27 mouse cellular contexts compared by ENCODE assay signal in the genomic region with DNA sequence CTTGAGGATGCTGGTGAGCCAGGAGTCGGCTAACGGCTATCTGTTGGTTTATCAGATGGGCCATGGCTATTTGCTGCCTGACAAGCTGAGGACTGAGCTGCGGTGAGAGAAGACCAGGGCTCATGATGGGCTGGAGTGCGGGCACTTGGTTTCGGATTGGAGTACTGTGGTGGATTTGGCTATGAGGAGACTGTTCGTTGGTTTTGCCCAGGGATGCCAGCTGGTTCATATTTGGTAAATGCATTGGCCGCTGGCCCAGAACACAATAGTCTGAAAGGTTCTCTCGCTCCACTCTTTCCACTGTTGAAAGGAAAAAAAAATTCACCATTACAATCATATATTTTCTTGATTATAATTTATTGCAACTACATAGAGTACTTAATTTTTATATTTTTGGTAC.
DNase-seq lines count a peak whose midpoint lies in the region; ATAC-seq and TF ChIP-seq lines count a peak whose summit lies in the region.
"Had no signal": no experiment of that assay in that cellular context is flagged by ENCODE, and none has a peak within 500 bp of the region (broad histone marks: within the 10 kb centered on the region; RNA-seq: fewer than 3 reads in every experiment).

No protein-coding gene starts in this region.

- H3K27ac ChIP-seq in hindbrain, postnatal 0 days: no peak overlapping the region
- H3K27ac ChIP-seq in hindbrain, embryonic 13.5 days: no peak overlapping the region
- no peak overlapping the region for H3K27ac ChIP-seq in layer of hippocampus, adult 2 months
- no peak overlapping the region for H3K27ac ChIP-seq in kidney, embryonic 14.5 days (ENCODE audit: low read depth, low read length)
- H3K27ac ChIP-seq: embryonic facial prominence, embryonic 10.5 days; forebrain, embryonic 10.5 days; gastrocnemius, adult 2 months; hindbrain, embryonic 10.5 days; limb, embryonic 13.5 days; liver, embryonic 12.5 days; neural tube, embryonic 15.5 days had no signal

- H3K36me3 ChIP-seq in hindbrain, postnatal 0 days (ENCODE audit: insufficient read depth, low read length): no peaks in the 10 kb centered on the region
- no peaks in the 10 kb centered on the region for H3K36me3 ChIP-seq in hindbrain, embryonic 13.5 days
- no peaks in the 10 kb centered on the region for H3K36me3 ChIP-seq in kidney, embryonic 14.5 days (ENCODE audit: control insufficient read depth, insufficient read depth, low read length)
- H3K36me3 ChIP-seq: liver, embryonic 12.5 days; neural tube, embryonic 15.5 days had no signal

- no peaks in the 10 kb centered on the region for H3K4me1 ChIP-seq in hindbrain, postnatal 0 days (ENCODE audit: insufficient read depth, low read length)
- no peaks in the 10 kb centered on the region for H3K4me1 ChIP-seq in hindbrain, embryonic 13.5 days (replicated peaks)
- H3K4me1 ChIP-seq in kidney, embryonic 14.5 days (ENCODE audit: control insufficient read depth, insufficient read depth, low read length): no peaks in the 10 kb centered on the region
- H3K4me1 ChIP-seq: forebrain, embryonic 10.5 days; hindbrain, embryonic 10.5 days; limb, embryonic 13.5 days; liver, embryonic 12.5 days; neural tube, embryonic 15.5 days had no signal

- intact Hi-C loops in heart, postnatal 36 days (cut with DNase I): no loop called here

- no peak overlapping the region for H3K4me3 ChIP-seq in hindbrain, postnatal 0 days (ENCODE audit: low read length)
- no peak overlapping the region for H3K4me3 ChIP-seq in hindbrain, embryonic 13.5 days
- H3K4me3 ChIP-seq in layer of hippocampus, adult 2 months: no peak overlapping the region
- H3K4me3 ChIP-seq in kidney, embryonic 14.5 days (ENCODE audit: low read length): no peak overlapping the region
- H3K4me3 ChIP-seq: embryonic facial prominence, embryonic 10.5 days; forebrain, embryonic 10.5 days; gastrocnemius, adult 2 months; hindbrain, embryonic 10.5 days; limb, embryonic 13.5 days; liver, embryonic 12.5 days; neural tube, embryonic 15.5 days had no signal

- no peak for TF ChIP-seq CTCF in hindbrain, postnatal 0 days (IDR thresholded peaks at IDR 0.05; ENCODE audit: low read depth)
- no peak for TF ChIP-seq CTCF in layer of hippocampus, adult 2 months (conservative IDR thresholded peaks at IDR 0.05)

- H3K9ac ChIP-seq in hindbrain, postnatal 0 days (replicated peaks; ENCODE audit: low read length): no peak overlapping the region
- H3K9ac ChIP-seq in hindbrain, embryonic 13.5 days: no peak overlapping the region
- H3K9ac ChIP-seq in kidney, embryonic 14.5 days (ENCODE audit: low read depth, low read length): no peak overlapping the region
- H3K9ac ChIP-seq: limb, embryonic 13.5 days; liver, embryonic 12.5 days; neural tube, embryonic 15.5 days had no signal

- no peak overlapping the region for H3K4me2 ChIP-seq in hindbrain, postnatal 0 days (ENCODE audit: low read depth, low read length)
- no peak overlapping the region for H3K4me2 ChIP-seq in hindbrain, embryonic 13.5 days
- H3K4me2 ChIP-seq in kidney, embryonic 14.5 days (replicated peaks; ENCODE audit: low read depth, low read length): no peak overlapping the region
- H3K4me2 ChIP-seq: heart, embryonic 11.5 days; limb, embryonic 13.5 days; liver, embryonic 12.5 days; midbrain, embryonic 11.5 days; neural tube, embryonic 15.5 days had no signal

- DNase-seq in hindbrain, postnatal 0 days (ENCODE audit: low spot score): peak; percentile 19
- DNase-seq in cerebellum, adult 9-10 months: peak; percentile 18
- peak; percentile 10 to 18 for DNase-seq in layer of hippocampus, adult 2 months (ENCODE audit: low spot score in 2 of 2)
- DNase-seq in heart, postnatal 36 days: no peak
- no peak for DNase-seq in urinary bladder, postnatal 14 days (ENCODE audit: low spot score)
- DNase-seq: adrenal gland, postnatal 36 days; gastrocnemius, adult 2 months; kidney, adult 2 months; kidney, postnatal 10 days; lung, adult 18-20 months; lung, postnatal 10 days; thymus, adult 18-20 months; thymus, postnatal 36 days had no signal

- H3K27me3 ChIP-seq in hindbrain, postnatal 0 days (ENCODE audit: insufficient read depth, low read length): no peaks in the 10 kb centered on the region
- H3K27me3 ChIP-seq in hindbrain, embryonic 13.5 days: no peaks in the 10 kb centered on the region
- H3K27me3 ChIP-seq in kidney, embryonic 14.5 days (ENCODE audit: control insufficient read depth, insufficient read depth, low read length): no peaks in the 10 kb centered on the region
- H3K27me3 ChIP-seq: limb, embryonic 13.5 days; liver, embryonic 12.5 days; neural tube, embryonic 15.5 days had no signal

- no peak for ATAC-seq in hindbrain, postnatal 0 days
- no peak for ATAC-seq in hindbrain, embryonic 13.5 days (ENCODE audit: low FRiP score)
- ATAC-seq in cerebellum, adult (ENCODE audit: insufficient number of reproducible peaks, low FRiP score, low TSS enrichment): peak; percentile 31; the same call in 1 of the 2 replicates
- no peak for ATAC-seq in kidney, embryonic 14.5 days (ENCODE audit: low FRiP score, low TSS enrichment)
- ATAC-seq: CD4-positive, CD25-positive, alpha-beta regulatory T cell, adult 4 months; forebrain, embryonic 16.5 days; inflammation-experienced regulatory T-cells, adult 6 months; liver, embryonic 12.5 days had no signal

- 80% methylated on average over 8 of the region's 8 CpGs for WGBS in hindbrain, postnatal 0 days
- WGBS in hindbrain, embryonic 13.5 days: 92% methylated on average over 8 of the region's 8 CpGs
- 88% methylated on average over 8 of the region's 8 CpGs for WGBS in kidney, embryonic 14.5 days

- no peaks in the 10 kb centered on the region for H3K9me3 ChIP-seq in hindbrain, postnatal 0 days (ENCODE audit: low read length)
- H3K9me3 ChIP-seq in hindbrain, embryonic 13.5 days: no peaks in the 10 kb centered on the region
- H3K9me3 ChIP-seq in kidney, embryonic 14.5 days (ENCODE audit: control insufficient read depth, low read length): no peaks in the 10 kb centered on the region
- H3K9me3 ChIP-seq: embryonic facial prominence, embryonic 10.5 days; forebrain, embryonic 10.5 days; hindbrain, embryonic 10.5 days; limb, embryonic 13.5 days; liver, embryonic 12.5 days; neural tube, embryonic 15.5 days had no signal

Comparison
In these comparisons a context has a peak if more than half of its experiments do, and no peak if none do; other contexts are left out.
1. DNase-seq: peak in hindbrain, postnatal 0 days (single experiment), cerebellum, adult 9-10 months (single experiment) and layer of hippocampus, adult 2 months (2 of 2); none in heart, postnatal 36 days (0 of 2) and urinary bladder, postnatal 14 days (single experiment).